Mouse (Mus musculus): ENCODE measurements around the gene 1700022I11Rik.
"Not testable (repeated sequence)": the region's sequence is repeated elsewhere in the genome, so short reads cannot be mapped to it uniquely, and the experiment has no call there.

1700022I11Rik gene

GRCm38 (mm10) chr4:43000141-43000986 is 31.0 kb downstream of the 1700022I11Rik start, which contains the start of gene Vcp:
Gene Vcp (minus strand): TSS chr4:43000507.
- in situ Hi-C loops (cut with MboI, MseI), result not testable (repeated sequence)

- in situ Hi-C loops (cut with MboI, MseI), result no loop called here
Measured at GRCm38 (mm10) chr4:43001272-43001671, 31.9 kb downstream of the 1700022I11Rik start.

GRCm38 (mm10) chr4:43002756-43003439 is 33.5 kb downstream of the 1700022I11Rik start:
- in situ Hi-C loops (cut with MboI, MseI), result no loop called here

- in situ Hi-C loops (cut with MboI, MseI), result no loop called here
Measured at GRCm38 (mm10) chr4:43004951-43005350, 35.5 kb downstream of the 1700022I11Rik start.

- in situ Hi-C loops (cut with MboI, MseI), result no loop called here
Measured at GRCm38 (mm10) chr4:43005765-43006164, 36.4 kb downstream of the 1700022I11Rik start.

GRCm38 (mm10) chr4:43010161-43011038 is 41.0 kb downstream of the 1700022I11Rik start, which contains the start of gene Fancg:
Gene Fancg (minus strand): TSS chr4:43010506.
- in situ Hi-C loops (cut with MboI, MseI), result no loop called here

GRCm38 (mm10) chr4:43012091-43012490 is 42.7 kb downstream of the 1700022I11Rik start:
- in situ Hi-C loops (cut with MboI, MseI), result no loop called here

GRCm38 (mm10) chr4:43018156-43018555 is 48.8 kb downstream of the 1700022I11Rik start:
- in situ Hi-C loops (cut with MboI, MseI), result no loop called here

- in situ Hi-C loops (cut with MboI, MseI), result no loop called here
Measured at GRCm38 (mm10) chr4:43019176-43019575, 49.8 kb downstream of the 1700022I11Rik start.

GRCm38 (mm10) chr4:43019641-43020465 is 50.4 kb downstream of the 1700022I11Rik start:
- in situ Hi-C loops (cut with MboI, MseI), result loop anchor here (10.0 kb wide), 1 partner anchor 545 kb away; the partner anchor contains the start of genes Creb3 and Tln1

- in situ Hi-C loops (cut with MboI, MseI), result loop anchor here (10.0 kb wide), 1 partner anchor 544 kb away; the partner anchor contains the start of genes Creb3 and Tln1
Measured at GRCm38 (mm10) chr4:43020876-43021275, 51.5 kb downstream of the 1700022I11Rik start.

- in situ Hi-C loops (cut with MboI, MseI), result loop anchor here (10.0 kb wide), 1 partner anchor 543 kb away; the partner anchor contains the start of genes Creb3 and Tln1
Measured at GRCm38 (mm10) chr4:43021341-43021740, 51.9 kb downstream of the 1700022I11Rik start.

GRCm38 (mm10) chr4:43024673-43025072 is 55.3 kb downstream of the 1700022I11Rik start:
- in situ Hi-C loops (cut with MboI, MseI), result loop anchor here (5.0 to 10.0 kb wide), 2 partner anchors 72 to 540 kb away; partner anchors contain the start of genes Creb3 and Tln1

GRCm38 (mm10) chr4:43025084-43025960 is 55.9 kb downstream of the 1700022I11Rik start, which contains the start of gene Pigo:
Gene Pigo (minus strand): TSS chr4:43025819.
- in situ Hi-C loops (cut with MboI, MseI), result loop anchor here (5.0 to 10.0 kb wide), 2 partner anchors 73 to 539 kb away; partner anchors contain the start of genes Creb3 and Tln1

- in situ Hi-C loops (cut with MboI, MseI), result loop anchor here (5.0 to 10.0 kb wide), 2 partner anchors 77 to 536 kb away; partner anchors contain the start of genes Creb3 and Tln1
Measured at GRCm38 (mm10) chr4:43029121-43029520, 59.7 kb downstream of the 1700022I11Rik start.

- in situ Hi-C loops (cut with MboI, MseI), result loop anchor here (5.0 to 10.0 kb wide), 2 partner anchors 77 to 535 kb away; partner anchors contain the start of genes Creb3 and Tln1
Measured at GRCm38 (mm10) chr4:43029749-43030148, 60.3 kb downstream of the 1700022I11Rik start.

- in situ Hi-C loops (cut with MboI, MseI), result no loop called here
Measured at GRCm38 (mm10) chr4:43030352-43030751, 60.9 kb downstream of the 1700022I11Rik start.

GRCm38 (mm10) chr4:43030780-43031230 is 61.4 kb downstream of the 1700022I11Rik start:
- in situ Hi-C loops (cut with MboI, MseI), result no loop called here

Data from T-helper 2 cell (primary cell).